Mouse (Mus musculus) T-cell, adult 2 months (primary cell): ENCODE data around the gene Dlg1.
A peak's percentile ranks its signal among the peaks of the same experiment; 100 is the strongest.

ENCODE experiments used
- DNase-seq: peaks from one replicate; pipeline ENCODE4 v3.0.0; 2022; ENCODE audit warnings: low spot score

The Dlg1 gene

DNA sequence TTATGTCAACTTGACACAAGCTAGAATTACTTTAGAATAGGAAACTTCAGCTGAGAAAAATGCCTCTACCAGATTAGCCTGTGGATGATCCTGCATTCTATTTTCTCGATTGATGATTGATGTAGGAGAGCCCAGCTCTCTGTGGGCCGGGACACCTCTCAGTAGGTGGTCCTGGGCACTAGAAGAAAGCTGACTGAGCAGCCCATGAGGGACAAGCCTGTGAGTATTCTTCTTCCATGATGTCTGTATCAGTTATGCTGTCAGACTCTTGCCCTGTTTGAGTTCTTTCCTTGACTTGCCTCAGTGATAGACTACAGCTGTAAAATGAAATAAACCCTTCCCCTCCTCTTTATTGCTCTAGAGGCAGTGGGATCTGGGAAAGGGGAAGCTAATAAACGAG lies 74.5 kb downstream of the Dlg1 start:
- no peak for DNase-seq

DNA sequence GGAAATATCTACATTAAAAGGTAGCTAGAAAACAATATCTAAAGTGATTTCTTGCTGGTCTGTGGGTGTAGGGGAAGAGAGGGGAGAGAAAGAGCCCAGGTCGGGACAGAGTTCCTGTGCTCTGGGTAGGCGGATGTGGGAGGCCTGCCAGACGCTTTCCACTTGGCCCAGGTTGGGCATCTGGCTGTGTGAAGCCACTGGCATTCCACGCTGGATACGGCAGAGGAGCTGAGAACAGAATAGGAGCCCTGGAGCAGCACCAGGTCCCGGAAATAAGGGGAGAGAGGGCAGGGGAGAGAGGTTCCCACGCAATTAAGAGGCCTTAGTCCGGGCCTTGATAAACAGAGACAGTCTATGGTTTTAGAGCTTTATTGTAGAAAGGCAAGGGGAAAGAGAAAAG lies 77.0 kb downstream of the Dlg1 start:
- DNase-seq = no peak

- no peak for DNase-seq
Measured at GRCm38 (mm10) chr16:31740704-31741103, 77.5 kb downstream of the Dlg1 start.

DNA sequence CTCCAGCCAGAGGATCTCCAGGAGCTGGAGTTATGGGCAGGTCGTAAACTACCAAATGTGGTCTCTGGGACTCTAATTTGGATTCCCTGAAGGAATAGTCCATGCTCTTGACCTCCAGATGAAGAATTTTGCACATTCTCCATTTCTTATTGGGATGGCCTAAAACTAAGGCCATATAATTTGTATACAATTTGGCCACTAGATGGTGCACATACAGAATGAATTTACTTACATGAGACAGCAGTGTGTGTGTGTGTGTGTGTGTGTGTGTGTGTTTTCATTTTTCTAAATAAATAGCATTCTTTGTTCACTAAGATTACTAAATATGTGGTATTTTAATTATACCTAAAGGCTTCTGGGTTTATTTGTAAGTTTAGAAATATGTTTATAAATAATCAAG lies 87.3 kb downstream of the Dlg1 start:
- peak; percentile 7 for DNase-seq

DNA sequence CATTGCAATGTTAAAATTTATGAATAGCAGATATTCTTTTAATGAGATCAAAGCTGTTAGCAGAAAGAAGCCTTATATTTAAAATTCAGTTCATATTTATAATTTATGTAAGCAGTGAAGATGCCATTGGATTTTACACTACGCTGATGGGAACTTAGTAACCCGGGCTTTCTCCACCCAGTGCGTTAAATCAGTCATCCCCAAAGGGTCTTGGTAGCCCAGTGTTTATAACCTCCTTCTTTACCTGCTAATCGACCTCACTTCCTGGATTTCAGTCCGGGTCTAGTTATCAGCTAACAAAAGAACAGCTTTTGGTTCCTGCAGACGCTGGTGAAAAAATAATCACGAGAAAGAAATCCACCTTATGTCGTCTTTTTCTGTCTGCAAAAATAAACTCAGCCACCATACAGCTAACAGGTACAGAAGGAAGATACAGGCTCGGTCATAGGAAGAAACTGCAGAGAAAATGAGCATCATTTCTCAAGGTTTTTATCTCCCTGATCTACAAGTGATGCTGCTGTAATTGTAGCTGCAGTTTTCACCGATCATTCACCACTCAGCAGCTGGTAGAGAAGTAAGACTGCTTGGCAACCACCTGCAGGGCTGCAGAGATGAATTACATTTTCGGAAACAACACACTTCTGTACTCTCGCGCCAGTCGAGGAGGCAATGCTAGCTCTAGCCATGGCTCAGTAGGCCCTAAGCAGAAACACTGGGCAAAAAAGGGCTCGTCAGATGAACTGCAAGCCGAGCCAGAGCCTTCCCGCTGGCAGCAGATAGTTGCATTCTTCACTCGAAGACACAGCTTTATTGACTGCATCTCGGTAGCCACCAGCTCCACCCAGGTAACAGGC lies 91.2 kb downstream of the Dlg1 start:
- no peak for DNase-seq

DNA sequence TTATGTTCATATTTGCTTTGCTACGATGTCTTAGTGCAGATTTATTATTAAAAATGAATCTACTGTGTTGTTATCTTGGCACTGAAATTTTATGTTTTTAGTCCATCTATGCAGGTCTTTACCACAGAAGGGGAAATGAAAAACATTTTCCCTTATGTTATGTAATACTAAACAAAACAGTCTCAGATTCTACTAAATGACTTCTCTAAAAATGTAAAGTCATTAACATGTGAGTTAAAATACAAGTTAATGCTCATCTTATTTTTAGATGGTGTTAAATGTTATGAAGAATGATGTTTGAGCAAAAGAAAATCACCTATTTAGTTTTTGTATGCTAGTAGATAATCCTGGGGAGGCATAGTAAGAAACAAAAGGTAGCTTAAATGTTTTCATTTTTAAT lies 91.8 kb downstream of the Dlg1 start:
- DNase-seq = no peak

DNA sequence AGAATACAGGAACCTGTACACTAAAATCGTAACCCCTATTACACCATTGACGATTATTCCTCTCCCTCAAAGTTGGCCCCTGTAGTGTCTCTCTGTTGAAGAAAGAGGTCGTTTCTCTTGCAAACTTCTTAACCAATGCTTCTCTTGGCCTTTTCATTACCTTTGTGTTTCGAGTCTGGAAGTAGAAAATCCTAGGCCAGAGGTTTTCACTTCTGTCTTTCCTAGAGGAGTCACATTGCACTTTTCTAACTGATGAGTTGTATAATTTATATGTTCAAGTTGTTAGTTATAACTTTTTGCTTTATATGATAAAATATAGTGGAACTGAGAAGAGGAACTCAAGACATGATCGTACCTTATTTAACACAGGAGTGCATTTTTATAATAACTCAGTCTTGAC lies 93.2 kb downstream of the Dlg1 start:
- no peak for DNase-seq

GRCm38 (mm10) chr16:31757606-31758005 lies 94.4 kb downstream of the Dlg1 start:
- DNase-seq = no peak

GRCm38 (mm10) chr16:31759416-31759815 lies 96.2 kb downstream of the Dlg1 start:
- no peak for DNase-seq

- DNase-seq = no peak
Measured at GRCm38 (mm10) chr16:31766298-31766697, 103.1 kb downstream of the Dlg1 start.

GRCm38 (mm10) chr16:31766715-31767114 lies 103.5 kb downstream of the Dlg1 start:
- DNase-seq = no peak

DNA sequence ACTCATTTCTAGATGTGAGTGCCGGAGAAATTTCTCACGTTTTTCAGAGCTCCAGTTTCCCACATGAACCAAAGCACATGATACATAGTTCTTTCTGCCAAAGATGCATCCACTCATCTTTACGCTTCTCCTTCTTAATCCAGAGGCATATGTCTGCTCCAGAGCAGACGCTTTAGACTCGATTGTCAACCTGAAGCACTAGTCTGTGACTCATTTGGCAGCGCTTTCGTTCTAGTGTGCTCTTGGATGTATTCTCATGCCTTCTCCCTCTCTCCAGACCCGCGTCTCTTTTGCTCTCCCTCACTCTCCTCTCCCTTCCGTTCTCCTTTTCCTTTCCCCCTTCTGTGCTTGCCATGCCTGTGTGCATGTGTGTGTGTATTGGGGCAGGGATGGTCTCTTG lies 112.7 kb downstream of the Dlg1 start:
- no peak for DNase-seq

- no peak for DNase-seq
Measured at GRCm38 (mm10) chr16:31781015-31781414, 117.8 kb downstream of the Dlg1 start.

DNA sequence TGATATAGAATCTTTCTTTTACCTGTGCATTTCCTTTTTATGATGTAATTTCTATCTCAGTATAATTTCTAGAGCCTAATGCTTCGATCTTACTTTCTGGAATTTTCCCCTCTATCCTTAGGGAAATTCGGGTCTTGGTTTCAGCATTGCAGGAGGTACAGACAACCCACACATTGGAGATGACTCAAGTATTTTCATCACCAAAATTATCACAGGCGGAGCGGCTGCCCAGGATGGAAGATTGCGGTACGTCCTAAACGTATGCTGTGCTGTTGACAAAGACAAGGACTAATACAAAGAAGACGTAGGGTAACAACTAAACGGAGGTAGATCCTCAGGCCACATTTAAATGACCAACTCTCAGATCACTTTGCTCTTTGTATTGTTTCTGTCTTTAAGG lies 126.8 kb downstream of the Dlg1 start:
- DNase-seq = no peak

GRCm38 (mm10) chr16:31803644-31804043 lies 140.4 kb downstream of the Dlg1 start:
- no peak for DNase-seq

DNA sequence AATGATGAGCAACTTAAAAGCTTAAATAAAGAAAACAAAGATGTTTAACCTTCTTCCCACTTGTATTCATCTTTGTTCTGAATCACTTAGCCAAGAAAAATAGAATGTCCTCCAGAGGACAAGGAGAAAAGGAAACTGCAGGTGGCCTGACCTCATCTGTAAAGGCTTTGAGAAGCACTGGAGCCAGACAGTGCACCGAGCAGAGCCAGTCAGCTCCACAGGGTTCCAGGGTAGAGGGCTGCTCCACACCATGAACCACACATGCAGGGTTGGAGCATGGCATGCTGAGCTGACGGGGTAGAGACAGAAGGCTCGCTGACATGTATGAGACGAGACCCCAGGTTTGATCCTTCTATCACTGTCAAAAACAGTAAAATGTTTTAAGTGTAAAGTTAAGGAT lies 162.8 kb downstream of the Dlg1 start:
- DNase-seq = no peak

DNA sequence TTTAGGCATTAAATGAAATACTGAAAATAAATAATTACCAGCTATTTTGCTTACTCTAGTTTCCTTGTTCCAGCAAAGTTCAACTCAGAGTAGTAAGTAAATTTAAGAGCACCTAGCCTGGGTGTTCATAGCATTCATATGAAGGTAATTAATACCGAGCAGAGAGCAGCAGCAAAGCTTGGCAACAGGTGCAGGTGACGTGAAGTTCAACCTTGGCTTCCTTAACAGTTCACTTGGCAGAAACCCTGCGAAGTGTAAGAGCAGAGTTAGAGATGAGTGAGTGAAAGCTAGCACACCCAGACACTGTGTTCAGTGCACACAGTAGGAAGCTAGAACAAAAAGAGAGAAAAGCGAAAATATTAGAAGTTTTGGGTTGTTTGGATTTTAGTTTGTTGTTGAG lies 167.5 kb downstream of the Dlg1 start:
- no peak for DNase-seq

- no peak for DNase-seq
Measured at GRCm38 (mm10) chr16:31832630-31833422, 169.6 kb downstream of the Dlg1 start.

DNA sequence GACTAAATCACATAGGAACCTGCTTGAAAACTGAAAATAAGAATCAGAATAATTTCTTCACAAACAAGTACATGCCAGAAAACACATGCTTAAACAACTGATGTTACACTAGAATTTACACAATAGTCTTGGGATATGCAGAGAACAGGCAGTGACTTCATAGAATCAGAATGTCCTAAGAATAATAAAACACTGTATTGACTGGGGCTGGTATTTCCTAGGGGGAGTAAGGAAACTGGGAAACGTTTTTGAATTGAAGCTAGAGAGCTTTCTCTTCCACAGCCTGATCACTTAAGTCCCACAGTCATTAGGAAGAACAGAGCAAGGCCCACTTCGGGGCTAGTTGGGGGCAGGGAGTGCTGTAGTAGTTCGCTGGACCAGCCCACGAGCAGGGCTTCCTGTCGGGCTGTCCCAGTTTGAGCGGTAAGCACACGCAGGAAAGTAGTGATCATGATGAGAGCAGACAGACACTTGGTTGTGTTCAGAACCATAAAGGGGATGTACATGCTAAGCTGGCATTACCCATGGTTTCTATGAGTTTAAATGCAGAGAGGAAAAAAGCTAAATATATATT lies 170.9 kb downstream of the Dlg1 start:
- no peak for DNase-seq

GRCm38 (mm10) chr16:31834662-31835318 lies 171.5 kb downstream of the Dlg1 start:
- no peak for DNase-seq

DNA sequence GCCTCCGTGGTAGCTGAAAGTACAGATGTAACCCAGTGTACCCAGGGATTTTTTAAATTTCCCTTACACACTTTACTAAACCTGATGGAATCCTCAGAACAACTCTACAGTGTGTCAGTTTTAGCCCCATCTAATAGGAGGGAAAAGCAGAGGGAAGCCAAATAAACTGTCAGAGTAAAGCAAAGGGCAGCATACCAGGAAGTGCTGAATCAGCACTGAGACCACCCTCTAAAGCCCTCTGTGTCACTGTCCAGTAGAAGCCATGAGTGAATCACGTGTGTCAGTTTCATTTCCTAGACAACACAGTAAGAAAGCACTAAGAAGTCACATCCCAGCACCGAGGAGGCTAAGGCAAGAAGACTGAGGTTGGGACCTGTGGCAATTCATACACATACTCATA lies 174.1 kb downstream of the Dlg1 start:
- no peak for DNase-seq

- DNase-seq = no peak
Measured at GRCm38 (mm10) chr16:31844246-31844645, 181.0 kb downstream of the Dlg1 start.

GRCm38 (mm10) chr16:31846763-31847162 lies 183.5 kb downstream of the Dlg1 start:
- no peak for DNase-seq
